12 mouse cellular contexts compared by ENCODE assay signal in genomic region chr3:84059676-84060075, GRCm38 (mm10). TPM values are rescaled to one million over a fixed set of nuclear protein-coding genes. Genes with fewer than 3 reads are reported as not detected.
A peak's percentile ranks its signal among the peaks of the same experiment; 100 is the strongest.
DNase-seq lines count a peak whose midpoint lies in the region; ATAC-seq and TF ChIP-seq lines count a peak whose summit lies in the region.
"Had no signal": no experiment of that assay in that cellular context is flagged by ENCODE, and none has a peak within 500 bp of the region (broad histone marks: within the 10 kb centered on the region; RNA-seq: fewer than 3 reads in every experiment).

No protein-coding gene starts in this region.

- H3K4me3 ChIP-seq in heart, postnatal 0 days (ENCODE audit: low read depth, low read length), result no peak overlapping the region
- H3K4me3 ChIP-seq in neural tube, embryonic 13.5 days, result no peak overlapping the region
- H3K4me3 ChIP-seq in forebrain, postnatal 0 days (ENCODE audit: low read depth, low read length), result no peak overlapping the region
- H3K4me3 ChIP-seq in thymus, adult 2 months (ENCODE audit: control insufficient read depth, insufficient read depth, low read length), result no peak overlapping the region
- H3K4me3 ChIP-seq: liver, embryonic 15.5 days had no signal

- H3K9ac ChIP-seq in heart, postnatal 0 days (replicated peaks; ENCODE audit: low read depth, low read length), result no peak overlapping the region
- no peak overlapping the region for H3K9ac ChIP-seq in neural tube, embryonic 13.5 days
- H3K9ac ChIP-seq in forebrain, postnatal 0 days, result no peak overlapping the region
- H3K9ac ChIP-seq: liver, embryonic 15.5 days had no signal

- DNase-seq in heart, postnatal 0 days (ENCODE audit: low spot score), result peak; percentile 30
- no peak for DNase-seq in heart, adult 9 months (ENCODE audit: low spot score in 2 of 2)
- no peak for DNase-seq in neural tube, embryonic 10.5 days (ENCODE audit: extremely low spot score, low spot score)
- peak; percentile 29 for DNase-seq in forebrain, postnatal 0 days
- no peak for DNase-seq in yolk sac, embryonic 10.5 days (ENCODE audit: low spot score)
- DNase-seq in thymus, adult 2 months, result no peak
- DNase-seq: gastrocnemius, postnatal 36 days; right cerebral cortex, postnatal 14 days had no signal

- peak overlapping the region; percentile 58 for H3K27ac ChIP-seq in heart, postnatal 0 days (ENCODE audit: low read depth)
- 0 out of 2 replicates have a peak overlapping the region, but pooled peaks have one; percentile 52 for H3K27ac ChIP-seq in neural tube, embryonic 13.5 days (replicated peaks)
- no peak overlapping the region for H3K27ac ChIP-seq in forebrain, postnatal 0 days (ENCODE audit: low read depth, low read length)
- H3K27ac ChIP-seq in thymus, adult 2 months (ENCODE audit: control insufficient read depth, insufficient read depth, low read length), result no peak overlapping the region
- H3K27ac ChIP-seq: liver, embryonic 15.5 days had no signal

- H3K36me3 ChIP-seq in heart, postnatal 0 days (replicated peaks; ENCODE audit: control insufficient read depth, insufficient read depth, low read length), result no peaks in the 10 kb centered on the region
- no peaks in the 10 kb centered on the region for H3K36me3 ChIP-seq in neural tube, embryonic 13.5 days
- H3K36me3 ChIP-seq in forebrain, postnatal 0 days (ENCODE audit: insufficient read depth), result no peaks in the 10 kb centered on the region
- no peaks in the 10 kb centered on the region for H3K36me3 ChIP-seq in thymus, adult 2 months (ENCODE audit: control insufficient read depth, insufficient read depth, low read length)
- H3K36me3 ChIP-seq: liver, embryonic 15.5 days had no signal

- 17% methylated on average over 4 of the region's 4 CpGs for WGBS in heart, postnatal 0 days
- 73% methylated on average over 4 of the region's 4 CpGs for WGBS in neural tube, embryonic 13.5 days
- WGBS in forebrain, postnatal 0 days, result 36% methylated on average over 4 of the region's 4 CpGs
- WGBS in thymus, adult 2 months, result 90% methylated on average over 4 of the region's 4 CpGs

- H3K4me2 ChIP-seq in heart, postnatal 0 days (ENCODE audit: low read depth, low read length), result no peak overlapping the region
- H3K4me2 ChIP-seq in neural tube, embryonic 13.5 days, result no peak overlapping the region
- H3K4me2 ChIP-seq in forebrain, postnatal 0 days (ENCODE audit: low read depth), result no peak overlapping the region
- H3K4me2 ChIP-seq: liver, embryonic 15.5 days had no signal

- no peaks in the 10 kb centered on the region for H3K27me3 ChIP-seq in heart, postnatal 0 days (ENCODE audit: control insufficient read depth, insufficient read depth, low read length)
- no peaks in the 10 kb centered on the region for H3K27me3 ChIP-seq in neural tube, embryonic 13.5 days
- H3K27me3 ChIP-seq in forebrain, postnatal 0 days (ENCODE audit: insufficient read depth, low read length), result no peaks in the 10 kb centered on the region
- no peaks in the 10 kb centered on the region for H3K27me3 ChIP-seq in thymus, adult 2 months (ENCODE audit: control insufficient read depth, insufficient read depth, low read length)

- TF ChIP-seq CTCF in heart, postnatal 0 days (IDR thresholded peaks at IDR 0.05; ENCODE audit: low read depth), result no peak
- no peak for TF ChIP-seq CTCF in forebrain, postnatal 0 days (IDR thresholded peaks at IDR 0.05; ENCODE audit: low read depth)
- TF ChIP-seq CTCF in thymus, adult 2 months (IDR thresholded peaks at IDR 0.05; ENCODE audit: borderline replicate concordance, control insufficient read depth, extremely low read depth, insufficient read depth, low read length, poor library complexity), result no peak

- no peak for TF ChIP-seq EP300 in heart, postnatal 0 days (IDR thresholded peaks at IDR 0.05; ENCODE audit: low read depth)

- ATAC-seq in heart, postnatal 0 days (ENCODE audit: insufficient read depth, low read depth), result no peak
- ATAC-seq in neural tube, embryonic 13.5 days (ENCODE audit: low read depth), result no peak
- ATAC-seq in forebrain, postnatal 0 days, result peak; percentile 43; the same call in 1 of the 2 replicates
- ATAC-seq: activated CD4-positive, CD25-positive, alpha-beta regulatory T cell, adult 4 months; hindbrain, embryonic 16.5 days had no signal

- peaks cover 28% of the 10 kb centered on the region for H3K4me1 ChIP-seq in heart, postnatal 0 days (ENCODE audit: control insufficient read depth, insufficient read depth)
- peaks cover 9% of the 10 kb centered on the region; the same call in 1 of the 2 replicates for H3K4me1 ChIP-seq in neural tube, embryonic 13.5 days (replicated peaks)
- no peaks in the 10 kb centered on the region for H3K4me1 ChIP-seq in forebrain, postnatal 0 days (ENCODE audit: insufficient read depth)
- H3K4me1 ChIP-seq in thymus, adult 2 months (replicated peaks; ENCODE audit: control insufficient read depth, insufficient read depth, low read length), result peaks cover 5% of the 10 kb centered on the region

- 0 out of 2 replicates have a peak, but pooled peaks cover 3% of the 10 kb centered on the region for H3K9me3 ChIP-seq in heart, postnatal 0 days (replicated peaks; ENCODE audit: control insufficient read depth, low read length)
- 0 out of 2 replicates have a peak, but pooled peaks cover 3% of the 10 kb centered on the region for H3K9me3 ChIP-seq in neural tube, embryonic 13.5 days
- no peaks in the 10 kb centered on the region for H3K9me3 ChIP-seq in forebrain, postnatal 0 days (ENCODE audit: low read length)
- H3K9me3 ChIP-seq: liver, embryonic 15.5 days had no signal

- no peak for TF ChIP-seq POLR2A in thymus, adult 2 months (IDR thresholded peaks at IDR 0.05; ENCODE audit: control insufficient read depth, extremely low read depth, insufficient read depth, low read length, poor library complexity)

RNA-seq across cellular contexts. Expression of gene Tmem131l, which starts 19.7 kb away (rescaled TPM):
- total RNA-seq in heart, postnatal 0 days (2014; rRNA removed; ENCODE audit: low replicate concordance), result 32.6 and 33.4 TPM in 2 replicates
- polyA plus RNA-seq in heart, postnatal 0 days (2015; fragmentation: Nextera tagmentation; extraction: Ambion mirVana), result 14.7 and 16.5 TPM in 2 replicates
- polyA plus RNA-seq in neural tube, embryonic 13.5 days (2015; fragmentation: Nextera tagmentation; extraction: Ambion mirVana), result 75.1 and 75.3 TPM in 2 replicates
- 59.3 and 65.0 TPM in 2 replicates for total RNA-seq in forebrain, postnatal 0 days (2014; rRNA removed)
- polyA plus RNA-seq in forebrain, postnatal 0 days (2015; fragmentation: Nextera tagmentation; extraction: Ambion mirVana), result 32.3 and 37.5 TPM in 2 replicates
- polyA plus RNA-seq in thymus, adult 2 months (2012; rRNA removed), result 178 and 201 TPM in 2 replicates

Comparison
In these comparisons a context has a peak if more than half of its experiments do, and no peak if none do; other contexts are left out.
1. DNase-seq: peak in heart, postnatal 0 days (single experiment) and forebrain, postnatal 0 days (single experiment); none in heart, adult 9 months (0 of 2), neural tube, embryonic 10.5 days (single experiment), yolk sac, embryonic 10.5 days (single experiment) and thymus, adult 2 months (single experiment).
2. H3K27ac ChIP-seq: peak in heart, postnatal 0 days (single experiment) and neural tube, embryonic 13.5 days (single experiment); none in forebrain, postnatal 0 days (single experiment) and thymus, adult 2 months (single experiment).